Mouse (Mus musculus): ENCODE data around the gene Gm49342.
"Not testable (repeated sequence)": the region's sequence is repeated elsewhere in the genome, so short reads cannot be mapped to it uniquely, and the experiment has no call there.

The Gm49342 gene

DNA sequence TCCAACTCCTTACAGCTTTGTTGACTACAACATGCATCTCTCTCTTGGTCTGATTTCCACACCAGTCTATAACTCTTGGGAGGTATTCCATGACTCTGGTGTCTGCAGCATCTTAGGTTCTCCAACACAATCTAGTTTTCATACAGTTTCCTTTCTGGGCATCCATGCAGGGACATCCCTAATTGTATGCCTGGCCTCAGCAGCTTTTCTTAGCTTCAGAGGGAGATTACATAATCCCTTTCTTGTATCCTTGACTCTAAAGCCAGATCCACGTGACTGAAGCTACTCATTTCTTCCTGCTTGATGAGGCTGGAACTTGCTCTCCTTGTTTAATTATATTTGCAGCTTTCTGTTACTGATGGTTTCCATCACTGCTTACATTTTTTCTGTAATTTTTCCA lies 7.7 kb upstream of the Gm49342 start:
- no peak for DNase-seq (ENCODE audit: low spot score in 2 of 2)

GRCm38 (mm10) chr14:50938119-50938908 lies 6.0 kb upstream of the Gm49342 start:
- DNase-seq (ENCODE audit: low spot score in 2 of 2): no peak

DNA sequence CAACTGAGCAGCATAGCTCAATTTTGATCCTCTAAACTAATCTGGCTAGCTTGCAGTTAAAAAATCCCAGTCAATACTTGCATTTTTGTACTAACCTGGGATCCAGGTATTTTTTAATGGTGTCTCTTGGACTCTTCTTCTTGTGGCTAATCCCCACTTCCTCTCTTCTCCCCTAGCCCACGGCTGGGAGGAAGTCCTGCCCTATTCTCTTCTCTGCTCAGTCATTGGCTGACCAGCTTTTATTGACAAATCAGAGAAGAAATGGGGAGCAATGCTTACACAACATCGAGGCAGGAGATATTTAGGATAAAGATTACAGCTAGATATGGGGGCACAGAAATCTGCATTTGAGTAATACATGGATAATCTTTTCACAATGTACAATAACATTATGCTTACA lies 5.4 kb upstream of the Gm49342 start:
- DNase-seq (ENCODE audit: low spot score in 2 of 2): no peak

DNA sequence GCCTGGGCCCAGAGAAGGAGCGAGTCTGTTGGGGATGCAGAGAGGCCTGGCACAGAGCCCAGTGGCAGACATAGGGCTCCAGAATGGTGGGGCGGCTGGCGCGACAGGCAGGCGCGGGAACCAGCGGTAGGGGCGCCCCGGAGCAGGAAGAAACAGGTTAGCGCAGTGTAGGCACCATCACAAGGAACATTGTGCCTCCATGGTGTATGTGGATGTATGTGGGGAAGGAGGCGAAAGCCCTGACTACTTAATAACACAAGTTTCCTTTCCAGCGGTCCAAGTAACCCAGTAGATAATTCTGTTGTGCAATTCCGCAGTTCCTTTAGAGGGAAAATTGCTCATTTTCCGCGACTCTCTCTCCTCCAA lies 334 bp downstream of the Gm49342 start:
- not testable (repeated sequence) for DNase-seq (ENCODE audit: low spot score in 2 of 2)

DNA sequence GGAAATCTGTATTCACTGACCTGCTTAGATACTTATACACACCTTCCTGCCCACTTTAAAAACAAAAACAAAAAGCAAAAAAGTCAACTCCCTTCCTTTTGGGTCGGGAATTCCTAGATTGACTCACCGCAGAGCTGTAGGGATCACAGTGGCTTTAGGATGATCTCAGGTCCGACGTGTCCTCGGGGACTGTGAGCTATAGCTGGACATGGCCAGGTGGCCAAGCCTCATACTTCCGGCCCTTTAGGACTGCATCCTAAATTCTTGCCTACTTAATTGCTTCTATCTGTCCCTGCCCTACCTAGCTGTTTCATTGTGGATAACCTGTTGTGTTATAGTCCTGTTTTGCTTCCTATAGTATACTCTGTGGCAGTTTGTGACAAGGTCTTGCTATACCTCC lies 764 bp downstream of the Gm49342 start:
- DNase-seq (ENCODE audit: low spot score in 2 of 2): not testable (repeated sequence)

DNA sequence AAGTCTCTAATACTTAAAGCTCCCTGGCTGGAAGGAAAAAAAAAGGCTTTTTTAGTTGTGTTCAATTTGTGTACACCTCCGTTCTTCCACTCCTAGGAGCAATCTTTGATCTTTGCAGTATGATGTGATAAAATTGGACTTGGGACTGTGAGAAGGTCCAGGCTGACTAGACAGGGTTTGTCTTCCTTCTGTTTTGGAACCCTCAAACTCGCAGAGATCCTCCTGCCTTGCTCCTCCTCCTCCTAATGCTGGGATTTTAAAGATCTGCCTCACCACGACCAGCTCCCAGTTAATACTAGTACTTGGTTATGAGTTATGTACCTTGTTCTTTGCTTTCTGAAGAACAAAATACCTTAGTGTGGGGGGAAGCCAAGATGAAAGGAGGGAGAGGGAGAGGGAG lies 1.2 kb downstream of the Gm49342 start:
- not testable (repeated sequence) for DNase-seq (ENCODE audit: low spot score in 2 of 2)

DNA sequence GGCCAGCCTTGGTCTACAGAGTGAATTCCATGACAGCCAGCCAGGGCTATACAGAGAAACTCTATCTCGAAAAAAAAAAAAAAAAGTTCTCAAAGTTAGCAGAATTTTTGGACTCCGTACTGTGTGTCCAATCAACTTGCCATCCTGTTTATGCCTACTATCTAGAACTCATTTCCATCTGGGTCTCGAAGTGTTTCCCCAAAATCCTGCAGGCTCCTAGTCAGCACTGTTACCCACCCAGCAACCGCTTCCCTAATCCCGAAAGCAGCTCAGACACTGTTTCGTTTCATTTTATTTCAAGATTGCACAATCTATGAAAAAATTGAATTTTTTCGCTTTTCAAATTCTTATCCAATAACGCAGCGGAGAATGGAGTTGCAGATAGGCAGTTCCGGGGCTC lies 11.2 kb downstream of the Gm49342 start:
- no peak for DNase-seq (ENCODE audit: low spot score in 2 of 2)

DNA sequence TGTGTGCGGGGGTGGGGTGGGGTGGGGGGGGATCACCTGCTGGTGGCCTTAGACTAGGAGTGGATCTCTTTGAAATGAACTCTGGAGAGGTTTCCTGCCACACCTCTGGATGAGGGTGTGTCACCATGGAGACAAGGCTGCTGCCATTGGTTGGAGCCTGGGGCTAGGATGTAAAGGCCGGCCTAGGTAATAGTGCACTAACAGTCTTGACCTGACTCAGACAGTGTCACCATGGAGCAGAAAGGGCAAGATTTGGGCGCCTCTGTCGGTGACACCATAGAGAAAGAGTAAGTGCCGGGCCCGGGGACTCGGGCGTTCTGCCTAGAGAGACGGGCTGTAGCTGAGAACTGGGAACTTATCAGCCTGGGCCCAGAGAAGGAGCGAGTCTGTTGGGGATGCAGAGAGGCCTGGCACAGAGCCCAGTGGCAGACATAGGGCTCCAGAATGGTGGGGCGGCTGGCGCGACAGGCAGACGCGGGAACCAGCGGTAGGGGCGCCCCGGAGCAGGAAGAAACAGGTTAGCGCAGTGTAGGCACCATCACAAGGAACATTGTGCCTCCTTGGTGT lies 11.7 kb downstream of the Gm49342 start, which contains the start of gene Pnp2:
Pnp2 (plus strand) TSS at position 51 of the 567 bp plus-strand sequence.
- DNase-seq (ENCODE audit: low spot score in 2 of 2): peak; percentile 58 to 66

DNA sequence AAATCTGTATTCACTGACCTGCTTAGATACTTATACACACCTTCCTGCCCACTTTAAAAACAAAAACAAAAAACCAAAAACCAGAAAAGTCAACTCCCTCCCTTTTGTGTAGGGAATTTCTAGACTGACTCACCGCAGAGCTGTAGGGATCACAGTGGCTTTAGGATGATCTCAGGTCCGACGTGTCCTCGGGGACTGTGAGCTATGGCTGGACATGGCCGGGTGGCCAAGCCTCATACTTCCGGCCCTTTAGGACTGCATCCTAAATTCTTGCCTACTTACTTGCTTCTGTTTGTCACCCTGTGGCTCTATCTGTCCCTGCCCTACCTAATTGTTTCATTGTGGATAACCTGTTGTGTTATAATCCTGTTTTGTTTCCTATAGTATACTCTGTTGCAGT lies 12.4 kb downstream of the Gm49342 start:
- DNase-seq (ENCODE audit: low spot score in 2 of 2): not testable (repeated sequence)

GRCm38 (mm10) chr14:50957146-50957545 lies 12.8 kb downstream of the Gm49342 start:
- not testable (repeated sequence) for DNase-seq (ENCODE audit: low spot score in 2 of 2)

- DNase-seq (ENCODE audit: low spot score in 2 of 2): not testable (repeated sequence)
Observed at GRCm38 (mm10) chr14:50958289-50958995, 14.1 kb downstream of the Gm49342 start.

DNA sequence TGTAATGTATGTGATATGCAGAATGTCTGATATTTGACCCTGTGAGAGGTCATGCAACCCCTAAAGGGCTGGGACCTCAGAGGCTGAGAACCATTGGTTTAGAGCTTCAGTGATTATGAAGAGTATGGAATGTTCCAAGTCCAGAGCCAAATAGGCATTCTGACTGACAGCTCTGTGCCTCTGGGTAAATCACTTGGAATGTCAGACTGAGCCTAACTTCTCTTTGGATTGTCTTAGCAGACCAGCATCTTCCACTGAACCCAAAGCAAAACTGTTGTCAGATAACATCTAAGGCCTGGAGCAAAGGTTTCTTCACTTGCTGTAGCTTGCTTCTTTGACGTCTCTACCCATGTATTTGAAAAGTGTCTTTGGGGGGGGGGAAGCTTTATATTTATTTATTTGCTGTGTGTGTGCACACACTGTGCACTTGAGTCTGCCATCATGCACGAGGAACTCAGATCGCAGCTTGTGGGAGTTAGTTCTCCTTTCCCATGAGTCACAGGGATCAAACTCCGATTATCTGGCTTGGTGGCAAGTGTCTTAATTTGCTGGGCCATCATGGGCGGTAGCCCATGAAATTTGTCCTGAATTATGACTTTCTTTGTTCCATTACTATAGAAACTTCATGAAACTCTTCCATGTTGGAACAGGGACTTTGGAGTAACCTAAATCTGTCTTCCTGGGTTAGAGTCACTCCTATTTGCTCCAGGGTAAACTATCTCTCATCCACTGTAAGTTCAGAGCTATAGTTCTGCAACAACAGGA lies 24.1 kb downstream of the Gm49342 start:
- no peak for DNase-seq (ENCODE audit: low spot score in 2 of 2)

DNA sequence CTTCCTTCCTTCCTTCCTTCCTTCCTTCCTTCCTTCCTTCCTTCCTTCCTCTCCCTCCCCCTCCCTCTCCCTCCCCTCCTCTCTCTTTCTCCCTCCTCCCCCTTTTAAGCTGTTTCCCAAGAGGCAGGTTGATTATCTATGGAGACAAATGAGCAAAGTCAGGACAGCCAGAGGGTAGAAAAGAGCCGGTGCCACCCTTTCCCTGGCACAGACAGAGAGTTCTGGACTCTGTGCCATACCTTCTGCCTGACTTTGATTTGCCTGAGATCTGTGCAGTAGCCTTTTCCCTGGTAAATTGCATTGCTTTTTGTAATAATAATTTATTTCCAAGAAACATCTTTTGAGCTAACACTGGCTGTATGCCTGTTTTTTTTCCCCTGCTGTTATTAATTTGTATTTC lies 24.7 kb downstream of the Gm49342 start:
- DNase-seq (ENCODE audit: low spot score in 2 of 2): no peak

DNA sequence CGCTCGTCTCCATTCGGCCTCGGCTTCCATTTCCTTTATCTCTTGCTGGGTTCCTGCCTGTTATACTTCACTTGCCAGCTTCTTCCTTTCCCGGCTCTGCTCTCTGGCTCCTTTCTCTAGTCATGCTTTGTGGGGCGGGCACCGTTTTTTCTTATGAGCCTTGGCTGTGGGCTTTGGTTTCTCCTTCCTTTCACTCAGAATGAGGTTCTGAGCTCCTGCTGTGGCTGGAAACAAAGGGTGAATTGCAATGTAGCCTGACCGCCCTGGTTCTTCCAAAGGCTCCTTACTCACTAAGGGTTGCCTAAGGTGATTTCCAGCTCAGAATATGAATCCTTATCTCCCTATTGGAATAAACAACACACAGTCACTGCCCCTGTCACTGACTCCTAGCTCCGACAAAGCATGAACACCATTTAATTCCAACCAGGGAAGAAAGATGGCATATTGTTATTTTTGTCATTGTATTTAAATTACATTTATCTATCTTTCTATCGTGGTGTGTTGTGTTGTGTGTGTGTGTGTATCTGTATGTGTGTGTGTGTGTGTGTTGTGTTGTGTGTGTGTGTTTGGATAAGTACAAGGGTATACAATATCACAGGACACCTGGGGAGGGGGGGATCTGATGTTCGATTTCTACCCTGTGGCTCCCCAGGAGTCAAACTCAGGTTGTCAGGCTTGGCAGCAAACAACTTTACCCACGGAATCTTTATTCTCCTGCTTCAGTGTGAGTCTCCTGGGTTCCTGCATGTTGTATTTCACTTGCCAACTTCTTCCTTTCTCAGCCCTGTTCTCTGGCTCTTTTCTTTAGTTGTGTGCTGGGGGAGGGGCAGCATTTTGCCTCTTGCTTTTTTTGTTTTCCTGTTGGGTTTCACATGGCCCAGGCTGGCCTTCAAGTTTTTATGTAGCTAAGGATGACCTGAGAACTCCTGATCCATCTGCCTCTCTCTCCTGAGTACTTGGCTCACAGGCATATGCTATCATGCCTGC lies 25.5 kb downstream of the Gm49342 start:
- DNase-seq (ENCODE audit: low spot score in 2 of 2): no peak

- no peak for DNase-seq (ENCODE audit: low spot score in 2 of 2)
Observed at GRCm38 (mm10) chr14:50970822-50971221, 26.5 kb downstream of the Gm49342 start.

DNA sequence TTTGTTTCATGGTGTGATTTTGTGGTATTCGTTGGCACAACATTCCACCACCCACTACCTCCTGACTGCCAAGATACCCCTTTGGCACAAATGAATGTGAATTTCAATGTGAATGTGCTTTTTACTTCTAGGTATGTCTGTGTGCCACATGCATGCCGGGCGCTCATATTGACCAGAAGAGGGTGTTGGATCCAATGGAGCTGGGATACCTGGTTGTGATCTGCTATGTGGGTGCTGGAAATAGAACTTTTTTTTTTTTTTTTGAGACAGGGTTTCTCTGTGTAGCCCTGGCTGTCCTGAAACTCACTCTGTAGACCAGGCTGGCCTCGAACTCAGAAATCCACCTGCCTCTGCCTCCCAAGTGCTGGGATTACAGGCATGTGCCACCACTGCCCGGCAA lies 28.7 kb downstream of the Gm49342 start:
- not testable (repeated sequence) for DNase-seq (ENCODE audit: low spot score in 2 of 2)

GRCm38 (mm10) chr14:50973700-50974099 lies 29.4 kb downstream of the Gm49342 start:
- DNase-seq (ENCODE audit: low spot score in 2 of 2): no peak

GRCm38 (mm10) chr14:50975001-50975400 lies 30.7 kb downstream of the Gm49342 start:
- DNase-seq (ENCODE audit: low spot score in 2 of 2): no peak

DNA sequence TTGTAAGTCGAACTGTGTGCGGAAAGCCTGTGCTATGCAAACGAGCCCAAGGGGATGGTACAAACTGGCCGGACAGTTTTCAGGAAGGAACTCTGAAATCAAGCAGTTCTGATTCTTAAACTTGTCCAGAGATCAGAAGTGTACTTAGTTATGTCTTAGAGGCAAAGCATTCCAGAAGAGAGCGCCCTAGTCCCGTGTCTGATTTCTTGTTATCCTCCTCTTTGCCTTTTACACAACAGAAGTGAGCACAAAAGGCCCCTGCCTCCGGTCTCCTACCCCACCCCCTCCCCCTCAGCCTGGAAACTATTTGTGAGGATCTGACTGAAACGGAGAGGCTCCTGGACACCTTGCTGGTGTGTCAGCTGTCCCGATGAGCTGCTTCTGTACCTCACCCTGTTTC lies 32.4 kb downstream of the Gm49342 start:
- no peak for DNase-seq (ENCODE audit: low spot score in 2 of 2)

DNA sequence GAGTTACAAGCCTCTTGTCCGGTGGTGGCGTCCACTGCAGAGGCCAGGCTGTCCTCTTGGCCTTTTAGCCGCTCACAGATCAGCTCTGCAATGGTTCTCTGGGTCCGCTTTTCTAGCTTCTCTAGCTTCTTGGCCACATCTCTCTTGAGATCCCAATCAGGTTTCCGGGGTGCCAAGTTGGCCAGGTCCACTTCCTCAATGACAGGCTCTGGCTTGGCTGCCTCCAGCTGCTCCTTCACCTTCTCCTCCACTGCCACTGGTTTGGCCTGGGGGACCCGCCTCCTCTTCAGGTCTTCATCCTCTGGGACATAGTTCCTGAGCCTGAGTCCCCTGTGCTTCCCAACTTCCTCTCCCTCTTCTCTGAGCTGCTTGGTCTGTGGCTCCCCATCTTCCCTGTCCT lies 34.1 kb downstream of the Gm49342 start:
- not testable (repeated sequence) for DNase-seq (ENCODE audit: low spot score in 2 of 2)

GRCm38 (mm10) chr14:50979631-50980030 lies 35.3 kb downstream of the Gm49342 start:
- no peak for DNase-seq (ENCODE audit: low spot score in 2 of 2)
